Mouse (Mus musculus): ENCODE measurements at regions not wholly inside any gene's neighbourhood (a gene's known extent, or its start where the extent isn't known, plus 50 kb on each side); places are given as distances from the start of the nearest gene placed in this dataset.
A peak's percentile ranks its signal among the peaks of the same experiment; 100 is the strongest.
"Not testable (repeated sequence)": the region's sequence is repeated elsewhere in the genome, so short reads cannot be mapped to it uniquely, and the experiment has no call there.

DNA sequence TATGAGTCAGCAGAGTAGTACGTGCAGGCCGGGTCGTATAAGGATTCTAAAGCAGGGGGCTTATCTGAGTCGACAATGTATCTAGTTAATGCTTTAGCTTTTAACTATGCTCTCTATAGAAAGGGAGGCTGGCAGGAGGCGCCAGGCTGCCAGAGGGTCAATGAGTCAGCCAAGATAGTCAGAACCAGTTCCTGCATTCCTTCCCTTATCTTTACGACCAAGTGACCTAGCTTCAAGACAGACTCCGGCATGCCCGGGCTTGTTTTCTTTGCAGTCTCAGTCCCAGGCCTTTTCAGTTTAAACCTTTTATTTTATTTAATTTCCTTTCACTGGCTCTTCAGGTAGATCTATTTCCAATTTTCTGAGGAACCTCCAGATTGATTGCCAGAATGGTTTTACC lies 374.0 kb upstream of the Nrxn1 start:
- H3K27ac ChIP-seq (ENCODE audit: insufficient read depth, low read length), result no peak overlapping the region
- H3K4me1 ChIP-seq (ENCODE audit: control insufficient read depth, insufficient read depth, low read length), result no peaks in the 10 kb centered on the region
- TF ChIP-seq CTCF (IDR thresholded peaks at IDR 0.05; ENCODE audit: extremely low read depth, insufficient read depth, low read length) (no peak), POLR2A (IDR thresholded peaks at IDR 0.05; ENCODE audit: extremely low read depth, insufficient read depth, low read length) (no peak)

DNA sequence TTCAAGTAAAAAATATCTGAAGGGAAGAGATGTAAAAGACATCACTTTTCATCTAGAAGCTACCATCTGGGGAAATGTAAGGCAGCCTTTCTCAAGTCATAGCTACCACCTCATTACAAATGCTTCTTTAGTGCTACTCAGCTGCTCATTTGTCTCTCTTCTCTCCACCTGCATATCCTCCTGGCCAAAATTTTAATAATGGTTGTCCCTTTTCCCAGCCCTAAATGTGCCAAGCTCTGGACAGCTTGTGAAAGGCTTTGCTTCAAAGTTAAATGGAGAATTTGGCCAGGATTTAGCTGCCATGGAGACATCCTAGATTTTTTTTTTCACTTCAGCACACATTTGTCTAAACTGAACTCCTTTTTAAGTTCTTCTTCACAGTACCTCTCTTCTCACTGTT lies 358.8 kb upstream of the Nrxn1 start:
- TF ChIP-seq CTCF (IDR thresholded peaks at IDR 0.05; ENCODE audit: extremely low read depth, insufficient read depth, low read length), result no peak
- no peak for TF ChIP-seq POLR2A (IDR thresholded peaks at IDR 0.05; ENCODE audit: extremely low read depth, insufficient read depth, low read length)
- Histone ChIP-seq H3K27ac (ENCODE audit: insufficient read depth, low read length) (peak overlapping the region; percentile 56; the same call in 1 of the 2 replicates), H3K4me3 (ENCODE audit: insufficient read depth, low read length) (no peak overlapping the region), H3K4me1 (ENCODE audit: control insufficient read depth, insufficient read depth, low read length) (no peaks in the 10 kb centered on the region)

More for the DNA sequence above, 374.0 kb upstream of the Nrxn1 start:
- H3K4me3 ChIP-seq (ENCODE audit: insufficient read depth, low read length), result no peak overlapping the region

DNA sequence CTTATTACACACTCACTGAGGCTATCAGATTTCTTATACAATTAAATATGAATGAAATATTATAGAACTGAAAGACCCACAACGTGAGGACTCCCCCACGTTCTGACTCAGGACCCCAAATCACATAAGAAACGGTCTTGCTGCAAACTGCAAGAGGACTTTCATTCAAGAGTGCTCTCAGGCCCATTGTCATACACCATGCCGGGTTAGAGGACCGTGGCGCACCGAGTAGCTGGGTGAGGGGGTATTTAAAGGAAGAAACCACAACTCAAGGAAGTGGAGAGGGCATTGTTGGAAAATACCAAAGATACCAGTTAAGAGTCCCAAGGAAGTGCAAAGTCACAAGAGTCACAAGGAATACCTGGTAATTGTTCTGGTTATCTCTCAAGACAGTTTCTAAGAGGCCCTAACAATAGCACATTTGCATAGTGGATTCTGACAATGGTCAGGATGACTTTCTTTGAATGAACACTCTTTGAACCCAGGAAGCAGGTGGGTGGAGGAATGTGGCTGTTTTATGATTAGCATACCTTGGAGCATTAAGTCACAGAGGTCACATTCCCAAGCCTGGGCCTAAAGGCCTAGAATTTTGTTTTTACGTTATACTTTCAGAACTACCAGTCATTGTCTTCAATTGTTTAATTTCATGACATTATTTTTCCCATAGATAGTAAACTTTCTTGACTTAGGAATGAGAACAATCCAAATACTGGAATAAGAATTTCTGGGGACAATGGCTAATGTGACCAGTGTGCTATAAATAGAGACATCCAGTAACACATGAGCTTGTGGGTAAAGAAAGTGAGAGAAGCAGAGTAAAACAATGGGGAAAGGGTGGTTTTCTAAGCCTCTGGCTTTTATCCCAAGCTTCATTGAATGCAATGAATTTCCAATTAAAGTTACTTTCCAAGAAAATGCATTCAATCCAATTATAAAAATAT lies 339.2 kb upstream of the Nrxn1 start:
- H3K4me1 ChIP-seq (ENCODE audit: control insufficient read depth, insufficient read depth, low read length); H3K27ac ChIP-seq (ENCODE audit: insufficient read depth, low read length); H3K4me3 ChIP-seq (ENCODE audit: insufficient read depth, low read length): not testable (repeated sequence)

DNA sequence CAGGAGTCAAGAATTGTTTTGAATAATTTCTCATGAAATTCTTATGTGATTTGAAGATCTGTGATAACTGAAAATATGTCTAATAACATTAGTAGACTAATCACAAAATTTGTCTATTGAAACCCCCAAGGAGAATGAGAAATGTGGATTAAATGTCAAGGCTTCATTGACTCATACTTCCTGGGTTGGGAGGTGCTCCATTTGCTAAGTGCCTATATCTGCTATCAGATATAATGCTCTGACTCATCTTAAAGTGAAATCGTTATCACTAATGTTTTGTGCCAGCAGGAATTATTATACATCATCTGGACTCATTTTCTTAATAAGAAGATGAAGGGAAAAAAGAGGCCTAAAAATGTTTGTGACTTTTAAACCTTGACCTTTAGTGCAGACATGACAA lies 337.5 kb upstream of the Nrxn1 start:
- no peaks in the 10 kb centered on the region for H3K4me1 ChIP-seq (ENCODE audit: control insufficient read depth, insufficient read depth, low read length)
- no peak overlapping the region for H3K4me3 ChIP-seq (ENCODE audit: insufficient read depth, low read length)
- TF ChIP-seq POLR2A (IDR thresholded peaks at IDR 0.05; ENCODE audit: extremely low read depth, insufficient read depth, low read length) (no peak), CTCF (IDR thresholded peaks at IDR 0.05; ENCODE audit: extremely low read depth, insufficient read depth, low read length) (no peak)
- H3K27ac ChIP-seq (ENCODE audit: insufficient read depth, low read length), result no peak overlapping the region

DNA sequence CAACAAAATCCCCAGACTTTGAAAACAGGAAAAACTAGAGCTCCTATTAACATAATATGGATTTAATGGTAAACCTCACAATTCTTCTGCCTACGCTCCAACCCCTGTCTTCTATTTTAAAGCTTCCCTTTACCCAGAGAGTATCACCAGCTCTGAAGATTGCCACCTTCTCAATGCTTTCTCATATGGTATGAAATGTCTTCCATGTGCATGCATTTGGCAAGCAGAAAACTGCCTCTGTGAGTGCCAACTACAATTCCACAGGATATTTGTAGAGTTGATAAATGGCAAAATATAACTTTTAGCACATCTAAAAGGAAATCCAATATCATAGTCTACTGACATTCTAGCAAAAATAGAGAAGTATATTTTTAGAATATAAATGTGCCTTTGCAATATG lies 332.2 kb upstream of the Nrxn1 start:
- TF ChIP-seq POLR2A (IDR thresholded peaks at IDR 0.05; ENCODE audit: extremely low read depth, insufficient read depth, low read length), result no peak
- TF ChIP-seq CTCF (IDR thresholded peaks at IDR 0.05; ENCODE audit: extremely low read depth, insufficient read depth, low read length), result no peak
- H3K27ac ChIP-seq (ENCODE audit: insufficient read depth, low read length), result no peak overlapping the region
- H3K4me1 ChIP-seq (ENCODE audit: control insufficient read depth, insufficient read depth, low read length), result no peaks in the 10 kb centered on the region
- H3K4me3 ChIP-seq (ENCODE audit: insufficient read depth, low read length), result no peak overlapping the region

DNA sequence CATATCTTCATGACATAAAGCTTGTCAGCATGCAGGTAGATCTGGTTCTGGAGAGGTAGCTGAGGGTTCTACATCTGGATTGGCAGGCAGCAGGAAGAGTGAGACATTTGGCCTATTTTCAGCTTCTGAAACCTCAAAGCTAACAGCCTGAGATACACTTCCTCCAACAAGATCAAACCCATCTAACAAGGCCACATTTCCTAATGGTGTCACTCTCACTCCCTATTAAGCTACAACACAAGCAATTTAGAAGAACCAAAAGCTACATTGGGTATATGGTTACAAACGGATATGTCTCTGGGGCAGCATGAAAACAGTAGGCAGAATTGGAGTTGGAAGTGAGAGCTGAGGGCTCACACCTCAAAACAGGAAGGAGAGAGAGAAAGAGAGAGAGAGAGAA lies 325.7 kb upstream of the Nrxn1 start:
- Histone ChIP-seq H3K4me3 (ENCODE audit: insufficient read depth, low read length) (no peak overlapping the region), H3K27ac (ENCODE audit: insufficient read depth, low read length) (no peak overlapping the region), H3K4me1 (ENCODE audit: control insufficient read depth, insufficient read depth, low read length) (no peaks in the 10 kb centered on the region)
- no peak for TF ChIP-seq CTCF (IDR thresholded peaks at IDR 0.05; ENCODE audit: extremely low read depth, insufficient read depth, low read length)
- no peak for TF ChIP-seq POLR2A (IDR thresholded peaks at IDR 0.05; ENCODE audit: extremely low read depth, insufficient read depth, low read length)

DNA sequence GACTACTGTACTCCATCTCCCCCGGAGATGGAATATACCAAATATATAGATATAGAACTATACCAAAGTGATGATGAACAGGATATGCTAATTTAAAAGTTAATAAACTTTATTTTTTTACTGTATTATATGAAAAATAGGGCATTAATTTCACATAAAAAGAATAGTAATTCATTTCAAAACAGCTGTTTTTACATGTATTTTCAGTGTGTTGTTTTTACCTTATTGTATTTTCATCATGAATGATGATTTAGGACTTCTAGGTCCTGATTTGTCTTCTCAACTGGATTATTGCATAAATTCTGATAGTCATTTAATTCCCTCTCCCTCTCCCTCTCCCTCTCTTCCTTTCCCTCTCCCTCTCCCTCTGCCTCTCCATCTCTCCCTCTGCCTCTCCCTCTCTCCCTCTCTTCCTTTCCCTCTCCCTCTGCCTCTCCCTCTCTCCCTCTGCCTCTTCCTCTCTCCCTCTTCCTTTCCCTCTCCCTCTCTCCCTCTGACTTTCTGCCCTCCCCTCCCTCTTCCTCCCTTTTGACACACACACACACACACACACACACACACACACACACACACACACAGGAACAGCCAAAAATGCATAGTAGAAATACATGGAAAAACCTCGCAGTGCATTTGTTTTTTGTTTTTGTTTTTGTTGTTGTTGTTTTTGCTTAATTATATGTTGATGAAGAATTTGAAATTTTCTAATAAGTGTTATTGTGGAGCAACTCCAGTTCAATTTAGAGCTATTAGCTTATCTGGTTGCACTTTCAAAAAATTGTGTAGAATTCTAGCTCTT lies 298.3 kb upstream of the Nrxn1 start:
- Histone ChIP-seq H3K27ac (ENCODE audit: insufficient read depth, low read length) (no peak overlapping the region), H3K4me3 (ENCODE audit: insufficient read depth, low read length) (no peak overlapping the region), H3K4me1 (ENCODE audit: control insufficient read depth, insufficient read depth, low read length) (no peaks in the 10 kb centered on the region)
- no peak for TF ChIP-seq CTCF (IDR thresholded peaks at IDR 0.05; ENCODE audit: extremely low read depth, insufficient read depth, low read length)
- TF ChIP-seq POLR2A (IDR thresholded peaks at IDR 0.05; ENCODE audit: extremely low read depth, insufficient read depth, low read length), result no peak

DNA sequence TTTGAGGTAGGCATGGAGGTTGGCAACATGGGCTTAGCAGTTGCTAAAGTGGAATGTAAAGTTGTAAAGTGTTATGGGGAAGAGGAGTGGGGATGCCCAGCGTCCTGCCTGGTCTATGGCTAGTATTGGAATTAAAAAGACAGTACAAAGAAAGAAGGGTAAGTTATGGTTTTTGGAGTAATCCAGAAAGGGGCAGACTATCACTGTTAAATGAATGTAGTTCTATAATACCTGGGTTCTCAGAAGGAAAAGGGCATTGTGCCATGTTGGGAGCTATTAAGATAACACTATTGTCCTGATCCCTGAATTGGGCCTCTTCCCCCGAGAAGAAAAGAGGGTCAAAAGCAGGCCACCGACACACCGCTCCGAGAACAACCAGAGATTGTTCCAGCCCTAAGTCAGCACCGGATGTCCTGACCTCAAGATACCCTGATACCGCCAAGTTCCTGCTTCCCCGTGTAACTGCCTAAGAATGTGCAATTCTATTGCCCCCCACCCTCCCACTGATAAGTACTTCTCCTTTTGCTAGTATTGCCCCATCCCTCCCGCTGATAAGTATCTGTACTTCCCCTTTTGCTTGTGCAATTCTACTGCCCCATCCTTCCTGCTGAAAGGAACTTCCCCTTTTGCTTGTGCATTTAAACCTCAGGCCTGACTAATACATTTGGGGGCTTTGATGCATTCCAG lies 297.2 kb upstream of the Nrxn1 start:
- H3K4me1 ChIP-seq (ENCODE audit: control insufficient read depth, insufficient read depth, low read length); H3K4me3 ChIP-seq (ENCODE audit: insufficient read depth, low read length); H3K27ac ChIP-seq (ENCODE audit: insufficient read depth, low read length): not testable (repeated sequence)

DNA sequence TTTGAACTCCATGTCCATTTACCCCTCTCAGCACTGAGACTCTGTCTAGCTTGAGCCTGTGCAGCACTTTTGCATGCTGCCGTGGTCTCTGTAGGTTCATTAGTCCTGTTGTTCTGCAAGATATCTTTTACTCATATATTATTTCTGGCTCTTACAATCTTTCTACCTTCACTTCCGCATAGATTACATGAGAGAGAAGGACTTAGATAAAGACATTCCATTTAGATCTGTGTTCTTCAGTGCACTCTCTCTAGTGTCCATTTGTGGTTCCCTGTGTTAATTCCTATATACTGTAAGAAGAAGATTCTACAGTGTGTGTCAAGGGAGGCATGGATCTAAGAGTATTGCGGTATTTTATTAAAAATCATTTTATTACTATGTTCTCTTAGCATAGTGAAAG lies 295.6 kb upstream of the Nrxn1 start:
- TF ChIP-seq CTCF (IDR thresholded peaks at IDR 0.05; ENCODE audit: extremely low read depth, insufficient read depth, low read length) (no peak), POLR2A (IDR thresholded peaks at IDR 0.05; ENCODE audit: extremely low read depth, insufficient read depth, low read length) (no peak)
- Histone ChIP-seq H3K4me3 (ENCODE audit: insufficient read depth, low read length) (no peak overlapping the region), H3K4me1 (ENCODE audit: control insufficient read depth, insufficient read depth, low read length) (no peaks in the 10 kb centered on the region; the same call in 1 of the 2 replicates), H3K27ac (ENCODE audit: insufficient read depth, low read length) (no peak overlapping the region)

All from cortical plate, adult 2 months (tissue).